Mouse (Mus musculus) olfactory bulb, adult 2 months (tissue): ENCODE data around the gene Spocd1. TPM values are rescaled to one million over a fixed set of nuclear protein-coding genes. Genes with fewer than 3 reads are reported as not detected.

Experiments used
- H3K27ac ChIP-seq: fragments of 200-500 bp; 2 replicates; pipeline ENCODE4 v1.5.1; 2012; ENCODE audit warnings: low read depth, low read length; ENCODE audit not compliant: insufficient read depth
- H3K4me1 ChIP-seq: fragments of 200-500 bp; 2 replicates; pipeline ENCODE4 v1.6.1; 2012; ENCODE audit warnings: low read length; ENCODE audit not compliant: control insufficient read depth, insufficient read depth
- H3K4me3 ChIP-seq: fragments of 200-500 bp; 2 replicates; pipeline ENCODE4 v1.5.1; 2012; ENCODE audit warnings: mild to moderate bottlenecking, low read depth, low read length, moderate library complexity; ENCODE audit not compliant: insufficient read depth
- CTCF ChIP-seq: fragments of 200-500 bp; IDR thresholded peaks from 2 replicates; pipeline ENCODE4 v1.5.1; 2012; ENCODE audit warnings: low read depth, mild to moderate bottlenecking, low read length, moderate library complexity; ENCODE audit not compliant: insufficient read depth
- POLR2A ChIP-seq: fragments of 200-500 bp; IDR thresholded peaks from 2 replicates; pipeline ENCODE4 v1.6.1; 2012; ENCODE audit warnings: mild to moderate bottlenecking, low read depth, low read length, moderate library complexity; ENCODE audit not compliant: insufficient read depth
- WGBS: fragments of 180-500 bp; shearing (Covaris S2); methylation state at CpG from one replicate; pipeline ENCODE4 v1.1.7; 2018; 5-methylcytosine and 5-hydroxymethylcytosine counted together
- polyA plus RNA-seq: library from polyadenylated mRNA; stranded (reverse); fragments of >200 nt; gene quantifications from 2 replicates; pipeline ENCODE4 v1.2.4, GENCODE M21; 2012; ENCODE audit warnings: low replicate concordance; ENCODE audit not compliant: missing spikeins, insufficient read depth, insufficient read length

The Spocd1 gene
- polyA plus RNA-seq, 1 experiment = not detected

- TF ChIP-seq POLR2A (no peak), CTCF (no peak)
- 87% methylated on average over 3 of the region's 3 CpGs for WGBS
- Histone ChIP-seq H3K27ac (no peak overlapping the region), H3K4me1 (peaks cover 3% of the 10 kb centered on the region; the same call in 1 of the 2 replicates), H3K4me3 (no peak overlapping the region)
Observed at GRCm38 (mm10) chr4:129927091-129927490, 2.0 kb upstream of the Spocd1 start.

- H3K4me3 ChIP-seq = peak overlapping the region; percentile 30; the same call in 1 of the 2 replicates
- peaks cover 9% of the 10 kb centered on the region for H3K4me1 ChIP-seq
- TF ChIP-seq POLR2A = no peak
- peak; percentile 95 for TF ChIP-seq CTCF
- no peak overlapping the region for H3K27ac ChIP-seq
- WGBS = 5% methylated on average over 19 of the region's 19 CpGs
Observed at GRCm38 (mm10) chr4:129928124-129928751, 811 bp upstream of the Spocd1 start.

- Histone ChIP-seq H3K4me3 (peak overlapping the region; percentile 21), H3K4me1 (peaks cover 26% of the 10 kb centered on the region), H3K27ac (peak overlapping the region; percentile 93)
- TF ChIP-seq POLR2A (no peak), CTCF (no peak)
- WGBS = 35% methylated on average over 14 of the region's 14 CpGs
Observed at GRCm38 (mm10) chr4:129933696-129934095, 4.6 kb downstream of the Spocd1 start.

- Histone ChIP-seq H3K27ac (peak overlapping the region; percentile 93), H3K4me3 (peak overlapping the region; percentile 21), H3K4me1 (peaks cover 25% of the 10 kb centered on the region)
- WGBS = 30% methylated on average over 16 of the region's 16 CpGs
- TF ChIP-seq CTCF (no peak), POLR2A (no peak)
Observed at GRCm38 (mm10) chr4:129934177-129934855, 5.3 kb downstream of the Spocd1 start.

GRCm38 (mm10) chr4:129951359-129951821 is 22.3 kb downstream of the Spocd1 start:
- WGBS = 73% methylated on average over 6 of the region's 6 CpGs
- Histone ChIP-seq H3K4me1 (peaks cover 7% of the 10 kb centered on the region; the same call in 1 of the 2 replicates), H3K27ac (no peak overlapping the region), H3K4me3 (no peak overlapping the region)
- no peak for TF ChIP-seq POLR2A
- TF ChIP-seq CTCF = no peak

- Histone ChIP-seq H3K4me3 (no peak overlapping the region), H3K4me1 (0 out of 2 replicates have a peak, but pooled peaks cover 4% of the 10 kb centered on the region), H3K27ac (no peak overlapping the region)
- WGBS = 75% methylated on average over 5 of the region's 5 CpGs
- TF ChIP-seq CTCF (no peak), POLR2A (no peak)
Observed at GRCm38 (mm10) chr4:129952241-129952810, 23.3 kb downstream of the Spocd1 start.

- WGBS = 79% methylated on average over 2 of the region's 2 CpGs
- no peak for TF ChIP-seq CTCF
- TF ChIP-seq POLR2A = no peak
- Histone ChIP-seq H3K4me3 (no peak overlapping the region), H3K4me1 (no peaks in the 10 kb centered on the region), H3K27ac (no peak overlapping the region)
Observed at GRCm38 (mm10) chr4:129954527-129954926, 25.5 kb downstream of the Spocd1 start.

GRCm38 (mm10) chr4:129960180-129960944 is 31.3 kb downstream of the Spocd1 start:
- under 1% methylated on average over 37 of the region's 37 CpGs for WGBS
- Histone ChIP-seq H3K4me3 (peak overlapping the region; percentile 51), H3K4me1 (peaks cover 23% of the 10 kb centered on the region), H3K27ac (peak overlapping the region; percentile 84)
- no peak for TF ChIP-seq CTCF
- TF ChIP-seq POLR2A = no peak; the same call in 1 of the 2 replicates
